Mouse (Mus musculus) thymus, postnatal 4 days (tissue): ENCODE results near the gene Lrrc3b.

Source experiments
- DNase-seq: peaks from one replicate; pipeline ENCODE4 v3.0.0; 2021

Gene Lrrc3b

GRCm38 (mm10) chr14:15330155-15330554 lies 108.6 kb downstream of the Lrrc3b start:
- DNase-seq: no peak

GRCm38 (mm10) chr14:15325872-15326271 lies 112.9 kb downstream of the Lrrc3b start:
- DNase-seq: no peak

- no peak for DNase-seq
Measured at GRCm38 (mm10) chr14:15322441-15323123, 116.2 kb downstream of the Lrrc3b start.

GRCm38 (mm10) chr14:15319399-15319915 lies 119.3 kb downstream of the Lrrc3b start:
- no peak for DNase-seq

- DNase-seq: no peak
Measured at GRCm38 (mm10) chr14:15308576-15308975, 130.2 kb downstream of the Lrrc3b start.
